In genomic region chr1:153266891-153267290, GRCm38 (mm10) we compare ENCODE assay signal across 10 mouse cellular contexts.
DNase-seq lines count a peak whose midpoint lies in the region; ATAC-seq and TF ChIP-seq lines count a peak whose summit lies in the region.
"Had no signal": no experiment of that assay in that cellular context is flagged by ENCODE, and none has a peak within 500 bp of the region (broad histone marks: within the 10 kb centered on the region; RNA-seq: fewer than 3 reads in every experiment).

No protein-coding gene starts in this region.

- H3K4me3 ChIP-seq in embryonic facial prominence, embryonic 13.5 days: no peak overlapping the region
- no peak overlapping the region for H3K4me3 ChIP-seq in embryonic facial prominence, embryonic 10.5 days
- no peak overlapping the region for H3K4me3 ChIP-seq in kidney, embryonic 14.5 days (ENCODE audit: low read length)
- H3K4me3 ChIP-seq in midbrain, embryonic 13.5 days (replicated peaks): no peak overlapping the region
- H3K4me3 ChIP-seq in midbrain, postnatal 0 days (ENCODE audit: low read depth, low read length): no peak overlapping the region
- H3K4me3 ChIP-seq in stomach, embryonic 16.5 days (replicated peaks; ENCODE audit: low read length): no peak overlapping the region

- ATAC-seq in embryonic facial prominence, embryonic 13.5 days (ENCODE audit: insufficient number of reproducible peaks, insufficient read depth, low FRiP score, low TSS enrichment, low read depth): no peak
- ATAC-seq in kidney, embryonic 14.5 days (ENCODE audit: low FRiP score, low TSS enrichment): no peak
- ATAC-seq in midbrain, embryonic 13.5 days: no peak
- no peak for ATAC-seq in midbrain, postnatal 0 days (ENCODE audit: low FRiP score)
- ATAC-seq in stomach, embryonic 16.5 days (ENCODE audit: insufficient read depth, low FRiP score): no peak

- peaks cover 7% of the 10 kb centered on the region for H3K36me3 ChIP-seq in embryonic facial prominence, embryonic 13.5 days
- H3K36me3 ChIP-seq in embryonic facial prominence, embryonic 10.5 days (replicated peaks): peaks cover 7% of the 10 kb centered on the region
- peaks cover 8% of the 10 kb centered on the region for H3K36me3 ChIP-seq in kidney, embryonic 14.5 days (ENCODE audit: control insufficient read depth, insufficient read depth, low read length)
- H3K36me3 ChIP-seq in midbrain, embryonic 13.5 days: peaks cover 4% of the 10 kb centered on the region; the same call in 1 of the 2 replicates
- H3K36me3 ChIP-seq in midbrain, postnatal 0 days (ENCODE audit: insufficient read depth, low read length): no peaks in the 10 kb centered on the region
- H3K36me3 ChIP-seq in stomach, embryonic 16.5 days (ENCODE audit: control insufficient read depth, insufficient read depth, low read length): peaks cover 2% of the 10 kb centered on the region; the same call in 1 of the 2 replicates

- H3K9me3 ChIP-seq in embryonic facial prominence, embryonic 13.5 days: no peaks in the 10 kb centered on the region
- no peaks in the 10 kb centered on the region for H3K9me3 ChIP-seq in embryonic facial prominence, embryonic 10.5 days
- H3K9me3 ChIP-seq in kidney, embryonic 14.5 days (ENCODE audit: control insufficient read depth, low read length): no peaks in the 10 kb centered on the region
- no peaks in the 10 kb centered on the region for H3K9me3 ChIP-seq in midbrain, embryonic 13.5 days
- H3K9me3 ChIP-seq in midbrain, postnatal 0 days (ENCODE audit: low read length): no peaks in the 10 kb centered on the region
- H3K9me3 ChIP-seq in stomach, embryonic 16.5 days (replicated peaks; ENCODE audit: control insufficient read depth, low read length): no peaks in the 10 kb centered on the region

- no peak overlapping the region for H3K9ac ChIP-seq in embryonic facial prominence, embryonic 13.5 days
- H3K9ac ChIP-seq in kidney, embryonic 14.5 days (ENCODE audit: low read depth, low read length): no peak overlapping the region
- no peak overlapping the region for H3K9ac ChIP-seq in midbrain, embryonic 13.5 days (replicated peaks)
- no peak overlapping the region for H3K9ac ChIP-seq in midbrain, postnatal 0 days (replicated peaks; ENCODE audit: low read length, poor library complexity, severe bottlenecking)
- H3K9ac ChIP-seq in stomach, embryonic 16.5 days (ENCODE audit: low read length): no peak overlapping the region
- H3K9ac ChIP-seq: liver, embryonic 14.5 days had no signal

- H3K4me2 ChIP-seq in embryonic facial prominence, embryonic 13.5 days: no peak overlapping the region
- no peak overlapping the region for H3K4me2 ChIP-seq in kidney, embryonic 14.5 days (replicated peaks; ENCODE audit: low read depth, low read length)
- H3K4me2 ChIP-seq in midbrain, embryonic 13.5 days (replicated peaks): no peak overlapping the region
- H3K4me2 ChIP-seq in midbrain, postnatal 0 days (ENCODE audit: low read depth, low read length, poor library complexity, severe bottlenecking): no peak overlapping the region
- peak overlapping the region; percentile 19; the same call in 1 of the 2 replicates for H3K4me2 ChIP-seq in stomach, embryonic 16.5 days (ENCODE audit: low read depth, low read length)

- H3K27ac ChIP-seq in embryonic facial prominence, embryonic 13.5 days: peak overlapping the region; percentile 13; the same call in 1 of the 2 replicates
- no peak overlapping the region for H3K27ac ChIP-seq in embryonic facial prominence, embryonic 10.5 days (replicated peaks)
- H3K27ac ChIP-seq in kidney, embryonic 14.5 days (ENCODE audit: low read depth, low read length): peak overlapping the region; percentile 52; the same call in 1 of the 2 replicates
- 0 out of 2 replicates have a peak overlapping the region, but pooled peaks have one; percentile 6 for H3K27ac ChIP-seq in midbrain, embryonic 13.5 days
- H3K27ac ChIP-seq in midbrain, postnatal 0 days (ENCODE audit: low read depth, low read length): no peak overlapping the region; the same call in 1 of the 2 replicates
- peak overlapping the region; percentile 88 for H3K27ac ChIP-seq in stomach, embryonic 16.5 days (ENCODE audit: low read length)
- H3K27ac ChIP-seq: liver, embryonic 14.5 days had no signal

- peaks cover 43% of the 10 kb centered on the region for H3K4me1 ChIP-seq in embryonic facial prominence, embryonic 13.5 days
- peaks cover 28% of the 10 kb centered on the region for H3K4me1 ChIP-seq in embryonic facial prominence, embryonic 10.5 days
- H3K4me1 ChIP-seq in kidney, embryonic 14.5 days (ENCODE audit: control insufficient read depth, insufficient read depth, low read length): peaks cover 33% of the 10 kb centered on the region
- peaks cover 24% of the 10 kb centered on the region for H3K4me1 ChIP-seq in midbrain, embryonic 13.5 days (replicated peaks)
- H3K4me1 ChIP-seq in midbrain, postnatal 0 days (ENCODE audit: insufficient read depth, low read length): peaks cover 9% of the 10 kb centered on the region; the same call in 1 of the 2 replicates
- H3K4me1 ChIP-seq in stomach, embryonic 16.5 days (ENCODE audit: control insufficient read depth, insufficient read depth, low read length): peaks cover 54% of the 10 kb centered on the region

- no peak for TF ChIP-seq CTCF in midbrain, postnatal 0 days (IDR thresholded peaks at IDR 0.05)

- WGBS in embryonic facial prominence, embryonic 13.5 days: 42% methylated on average over 5 of the region's 5 CpGs
- WGBS in embryonic facial prominence, embryonic 10.5 days: 74% methylated on average over 5 of the region's 5 CpGs
- WGBS in kidney, embryonic 14.5 days: 27% methylated on average over 5 of the region's 5 CpGs
- 32% methylated on average over 5 of the region's 5 CpGs for WGBS in midbrain, embryonic 13.5 days
- 19% methylated on average over 5 of the region's 5 CpGs for WGBS in midbrain, postnatal 0 days
- WGBS in stomach, embryonic 16.5 days: 20% methylated on average over 5 of the region's 5 CpGs

- no peak for DNase-seq in embryonic facial prominence, embryonic 10.5 days (ENCODE audit: low spot score)
- DNase-seq in kidney, postnatal 14 days: no peak
- DNase-seq in midbrain, postnatal 0 days (ENCODE audit: low spot score): no peak
- no peak for DNase-seq in frontal cortex, postnatal 14 days (ENCODE audit: low spot score in 2 of 2)
- DNase-seq: gastrocnemius, postnatal 36 days had no signal

- H3K27me3 ChIP-seq in embryonic facial prominence, embryonic 13.5 days: no peaks in the 10 kb centered on the region
- H3K27me3 ChIP-seq in embryonic facial prominence, embryonic 10.5 days (replicated peaks; ENCODE audit: low read depth, poor library complexity, severe bottlenecking): no peaks in the 10 kb centered on the region
- no peaks in the 10 kb centered on the region for H3K27me3 ChIP-seq in kidney, embryonic 14.5 days (ENCODE audit: control insufficient read depth, insufficient read depth, low read length)
- no peaks in the 10 kb centered on the region for H3K27me3 ChIP-seq in midbrain, embryonic 13.5 days
- H3K27me3 ChIP-seq in midbrain, postnatal 0 days (ENCODE audit: insufficient read depth, low read length): no peaks in the 10 kb centered on the region
- H3K27me3 ChIP-seq in stomach, embryonic 16.5 days (ENCODE audit: control insufficient read depth, insufficient read depth, low read length): no peaks in the 10 kb centered on the region

Comparison
In these comparisons a context has a peak if more than half of its experiments do, and no peak if none do; other contexts are left out.
1. H3K27ac ChIP-seq: peak in embryonic facial prominence, embryonic 13.5 days (single experiment), kidney, embryonic 14.5 days (single experiment), midbrain, embryonic 13.5 days (single experiment) and stomach, embryonic 16.5 days (single experiment); none in embryonic facial prominence, embryonic 10.5 days (single experiment) and midbrain, postnatal 0 days (single experiment).